Mouse (Mus musculus) 3T3-L1 (cell line): ENCODE measurements at regions not wholly inside any gene's neighbourhood (a gene's known extent, or its start where the extent isn't known, plus 50 kb on each side); places are given as distances from the start of the nearest gene placed in this dataset.

ENCODE experiments used
- DNase-seq: peaks from one replicate; pipeline ENCODE4 v3.0.0-alpha.2; 2015; ENCODE audit warnings: low read depth, low spot score

DNA sequence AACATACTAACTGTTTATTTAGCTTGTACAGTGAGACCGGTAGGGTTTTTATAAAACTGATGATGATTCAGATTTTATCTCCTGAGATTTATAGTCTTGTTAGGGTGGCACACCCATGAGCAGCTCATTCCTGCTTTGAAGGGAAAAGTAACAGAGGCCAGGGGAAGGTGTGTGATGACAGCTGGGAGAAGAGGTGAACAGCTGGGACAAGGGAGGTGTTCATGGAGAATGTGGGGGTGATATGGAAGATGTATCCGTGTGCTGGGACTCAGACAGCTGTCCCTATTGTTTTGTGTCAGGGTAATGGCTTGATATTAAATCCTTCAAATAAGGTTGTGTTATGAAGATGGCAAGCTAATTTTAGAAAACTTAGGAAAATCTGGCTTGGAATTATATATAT lies 2238.4 kb upstream of the Gm7489 start:
- DNase-seq, result peak; percentile 25

GRCm38 (mm10) chr15:51652497-51652896 lies 2232.2 kb upstream of the Gm7489 start:
- DNase-seq, result no peak

- DNase-seq, result no peak
Measured at GRCm38 (mm10) chr15:51657621-51658020, 2227.1 kb upstream of the Gm7489 start.

DNA sequence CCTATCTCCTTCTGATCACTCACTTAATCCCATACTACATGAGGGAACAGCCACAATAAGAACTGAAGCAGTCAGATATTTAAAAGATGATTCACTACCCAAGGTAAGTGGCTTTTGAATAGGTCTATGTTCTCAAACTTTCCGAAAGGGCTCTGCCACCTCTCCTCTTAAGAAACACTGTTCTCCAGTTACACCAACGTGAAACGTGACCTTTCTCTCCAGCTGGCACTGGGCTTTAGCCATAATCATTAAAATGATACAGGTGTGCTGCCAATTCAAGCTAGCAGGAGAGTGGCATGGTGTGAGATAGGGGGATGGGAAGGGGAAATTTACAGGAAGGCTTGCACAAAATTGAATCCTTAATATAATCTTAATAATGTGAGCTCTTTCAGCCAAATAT lies 2216.4 kb upstream of the Gm7489 start:
- no peak for DNase-seq

DNA sequence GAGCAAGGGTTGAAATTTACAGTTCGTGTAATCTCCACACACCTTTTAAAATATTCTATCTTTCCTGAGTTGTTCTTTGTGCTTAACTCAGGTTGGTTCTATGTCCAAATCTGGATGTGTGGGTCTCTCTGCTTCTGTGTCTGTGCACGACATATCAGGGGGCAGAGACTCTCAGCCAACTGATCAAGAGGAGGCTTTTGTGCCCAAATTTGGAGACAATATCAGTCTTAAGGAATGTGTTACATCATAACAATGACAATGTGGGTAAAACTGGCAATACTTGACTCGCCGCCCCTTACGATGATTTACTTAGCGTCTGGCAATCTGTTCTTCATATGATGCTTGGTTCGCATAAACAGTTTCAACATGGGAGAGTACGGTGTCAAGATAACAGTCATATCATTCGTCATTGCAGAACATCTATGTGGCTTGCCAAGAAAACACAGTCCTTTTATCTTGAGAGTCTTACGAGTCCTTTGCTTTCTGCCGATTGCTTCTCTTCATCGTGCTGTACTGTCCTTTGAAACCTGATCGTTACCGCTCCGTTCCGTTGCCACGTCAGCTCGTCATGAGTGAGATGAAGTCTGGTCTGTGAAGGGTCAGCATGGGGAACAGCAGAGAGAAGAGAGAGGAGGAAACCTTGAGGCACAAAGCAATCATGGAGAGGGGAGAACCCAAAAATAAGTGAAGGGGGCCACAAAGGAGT lies 2212.9 kb upstream of the Gm7489 start:
- no peak for DNase-seq

GRCm38 (mm10) chr15:51673483-51673882 lies 2211.2 kb upstream of the Gm7489 start:
- peak; percentile 10 for DNase-seq

DNA sequence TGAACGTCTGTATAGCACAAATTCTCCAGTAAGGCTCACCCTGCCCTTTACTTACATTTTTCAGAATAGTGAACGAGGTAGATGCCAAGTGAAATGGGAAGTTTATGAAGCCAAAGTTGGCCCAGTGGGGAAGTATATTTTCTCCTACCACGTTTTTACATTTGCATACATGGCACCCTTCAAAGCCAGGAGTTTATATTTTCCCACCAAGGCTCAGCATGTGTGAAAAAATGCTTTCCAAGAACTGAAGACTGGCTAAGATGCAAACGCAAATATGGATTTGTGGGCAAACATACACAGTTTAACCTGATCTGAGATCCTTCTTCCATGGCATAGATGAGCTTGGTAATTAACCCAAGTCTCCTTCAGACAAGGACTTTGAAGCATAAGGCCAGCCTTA lies 2209.4 kb upstream of the Gm7489 start:
- no peak for DNase-seq

DNA sequence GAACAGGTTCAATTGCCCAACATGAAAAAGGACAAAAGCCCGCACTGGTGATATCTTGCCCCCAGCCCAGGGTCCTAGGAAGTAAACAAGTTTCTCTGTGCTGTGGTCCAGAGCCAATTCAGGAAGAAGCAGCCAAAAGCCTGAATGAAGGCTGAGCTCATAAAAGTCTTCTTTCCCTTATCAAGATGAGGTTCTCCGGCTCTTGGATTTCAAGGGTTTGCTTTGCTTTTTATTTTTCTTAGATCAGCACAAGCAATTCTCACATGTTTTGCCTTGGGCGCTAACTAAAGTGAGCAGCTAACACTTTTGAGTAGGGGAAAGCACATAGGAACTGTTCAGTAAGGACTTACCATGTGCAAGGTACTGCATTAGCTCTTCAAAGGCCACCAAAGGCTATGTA lies 2208.0 kb upstream of the Gm7489 start:
- DNase-seq, result no peak

GRCm38 (mm10) chr15:51677266-51677665 lies 2207.4 kb upstream of the Gm7489 start:
- peak; percentile 16 for DNase-seq

DNA sequence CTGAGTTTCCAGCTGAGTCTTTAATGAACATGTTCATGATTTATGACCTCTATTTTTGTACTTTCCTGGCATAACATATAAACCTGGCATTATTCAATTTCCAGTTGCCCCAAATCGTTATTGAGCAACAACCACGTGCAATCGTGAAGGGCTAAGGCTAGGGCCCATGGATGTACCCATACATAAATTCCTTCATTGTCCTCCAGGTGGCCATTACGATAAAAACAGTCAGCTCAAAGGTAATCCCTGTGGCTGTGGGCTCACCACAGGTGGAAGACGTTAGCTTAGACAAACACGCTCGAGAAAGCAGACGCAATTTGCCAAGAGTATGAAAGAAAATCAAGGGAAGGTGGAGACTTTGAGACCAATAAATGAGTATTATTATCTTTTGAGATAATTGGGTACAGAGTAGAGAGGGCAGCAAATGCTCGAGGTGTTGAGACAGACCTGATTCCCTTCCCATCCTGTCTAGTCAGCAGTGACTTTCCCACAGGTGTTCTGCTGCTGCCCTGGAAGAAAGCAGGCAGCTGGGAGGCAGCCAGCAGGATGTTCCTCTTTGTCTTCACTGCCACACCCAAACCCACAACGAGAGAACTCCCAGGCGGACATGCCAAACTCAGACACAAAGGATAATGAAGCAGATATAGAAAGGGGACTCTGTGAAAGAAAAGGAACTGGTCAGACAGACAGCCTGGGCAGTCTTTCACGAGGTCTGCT lies 2205.4 kb upstream of the Gm7489 start:
- no peak for DNase-seq

DNA sequence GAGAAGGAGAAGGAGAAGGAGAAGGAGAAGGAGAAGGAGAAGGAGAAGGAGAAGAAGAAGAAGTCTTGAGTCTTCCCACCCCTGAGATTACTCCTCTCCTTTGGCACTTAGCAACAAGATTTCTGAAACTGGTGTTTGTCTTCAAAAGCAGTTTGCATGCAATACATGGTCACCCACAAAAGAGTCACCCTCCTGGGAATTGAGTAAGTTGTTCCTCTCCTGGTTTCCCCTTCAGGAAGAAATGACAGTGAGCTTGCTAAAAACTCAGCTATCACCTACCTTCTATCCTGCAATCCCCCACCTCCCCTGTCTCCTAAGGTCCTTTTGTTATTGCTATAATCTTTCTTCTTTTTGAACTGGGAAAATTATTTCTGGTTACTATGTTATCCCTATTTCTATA lies 2204.2 kb upstream of the Gm7489 start:
- no peak for DNase-seq

- DNase-seq, result no peak
Measured at GRCm38 (mm10) chr15:51681191-51681590, 2203.5 kb upstream of the Gm7489 start.

- peak; percentile 69 for DNase-seq
Measured at GRCm38 (mm10) chr15:51682331-51682730, 2202.4 kb upstream of the Gm7489 start.

DNA sequence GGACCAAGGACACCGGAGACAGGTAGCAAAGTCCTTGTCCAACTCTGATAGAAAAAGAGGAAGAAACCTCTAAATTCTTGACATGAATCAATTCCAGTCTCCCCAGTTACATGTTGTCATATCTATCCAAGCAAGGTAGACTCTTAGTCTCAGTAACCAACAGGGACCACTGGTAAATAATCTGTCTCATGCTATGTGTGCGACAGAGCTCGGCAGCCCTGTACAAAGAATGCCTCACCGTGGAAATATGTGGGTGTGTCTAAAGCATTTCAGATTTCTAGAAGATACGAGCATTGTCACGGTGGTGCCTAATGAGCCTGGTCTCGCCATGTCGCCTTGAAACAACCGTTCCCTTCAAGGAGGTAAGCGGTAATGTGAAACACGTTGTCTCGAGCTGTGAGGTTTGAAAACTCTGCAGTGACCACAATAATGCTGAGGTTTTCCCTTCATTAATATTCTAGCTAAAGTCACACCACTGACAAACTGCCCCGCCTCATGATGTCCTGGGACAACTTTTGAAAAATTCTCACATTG lies 2197.6 kb upstream of the Gm7489 start:
- no peak for DNase-seq

DNA sequence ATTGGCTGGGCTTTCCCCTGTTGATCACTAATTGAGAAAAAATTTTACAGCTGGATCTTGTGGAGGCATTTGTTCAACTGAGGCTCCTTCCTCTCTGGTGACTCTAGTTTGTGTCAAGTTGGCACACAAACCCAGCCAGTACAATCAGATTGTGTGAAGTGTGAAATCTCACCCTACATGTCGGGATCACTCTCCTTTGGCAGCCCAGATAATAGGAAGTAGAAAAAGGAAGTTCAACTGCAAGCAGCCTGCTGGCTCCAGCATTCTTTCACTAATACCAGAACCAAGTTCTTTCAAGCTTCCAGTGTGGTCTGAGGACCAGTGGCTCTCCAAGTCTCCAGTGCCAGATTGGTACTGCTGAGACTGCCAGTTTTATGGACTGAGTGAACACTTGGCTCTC lies 2195.2 kb upstream of the Gm7489 start:
- DNase-seq, result no peak

GRCm38 (mm10) chr15:51692671-51693070 lies 2192.0 kb upstream of the Gm7489 start:
- no peak for DNase-seq

GRCm38 (mm10) chr15:51696344-51697016 lies 2188.2 kb upstream of the Gm7489 start:
- DNase-seq, result peak; percentile 64

DNA sequence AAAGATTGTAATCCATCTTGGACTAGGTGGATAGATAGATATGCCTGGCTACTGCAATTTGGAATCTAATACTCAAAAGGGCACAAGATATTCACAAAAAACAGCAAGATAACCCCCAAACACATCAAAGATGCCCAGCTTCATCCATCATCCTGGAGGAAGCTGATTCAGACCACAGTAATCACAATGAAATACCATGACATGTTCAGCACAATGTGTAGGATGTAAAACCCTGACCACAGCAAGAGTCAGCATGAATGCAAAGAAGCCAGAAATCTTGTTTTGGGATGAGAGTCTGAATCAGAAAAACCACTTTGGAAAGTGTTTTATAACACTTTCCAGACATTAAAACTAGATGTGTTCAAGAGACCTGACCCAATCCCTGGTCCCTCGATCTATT lies 2180.5 kb upstream of the Gm7489 start:
- DNase-seq, result peak; percentile 60

DNA sequence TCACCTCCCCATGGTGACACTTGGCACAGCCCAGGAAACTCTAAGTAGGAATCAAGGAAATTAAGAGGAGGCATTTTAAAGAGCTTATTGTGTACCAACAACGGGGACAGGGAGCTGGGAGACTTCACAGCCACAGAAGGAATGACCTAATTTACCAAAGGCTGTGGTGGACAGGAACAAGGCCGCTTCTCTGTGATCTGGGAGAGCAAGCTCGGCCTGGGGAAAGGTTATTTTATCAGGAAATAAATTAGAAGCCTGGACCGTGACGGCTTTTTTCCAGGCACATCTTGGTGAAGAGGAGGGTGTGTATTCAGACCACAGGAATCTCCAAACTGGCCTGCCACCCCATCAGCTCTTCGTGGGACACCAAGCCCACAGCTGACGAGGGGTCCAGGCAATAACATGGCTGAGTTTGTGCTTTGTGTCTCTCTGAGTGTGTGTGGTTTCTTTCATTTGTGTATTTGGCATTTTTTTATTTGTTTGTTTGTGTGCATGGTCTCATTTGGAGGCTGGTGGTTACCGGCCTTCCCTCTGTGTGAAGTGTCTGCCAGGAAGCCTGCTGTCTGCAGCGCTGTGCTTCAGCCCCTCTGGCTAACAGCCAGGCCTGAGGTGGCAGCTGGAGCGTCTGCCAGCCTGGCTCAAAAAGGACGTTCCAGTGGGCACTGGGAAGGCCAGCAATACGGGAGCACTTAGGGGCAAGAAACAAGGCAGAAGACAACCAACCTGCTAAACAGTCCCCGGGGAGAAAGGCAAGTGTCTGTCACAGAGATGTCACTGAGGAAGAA lies 2174.6 kb upstream of the Gm7489 start:
- DNase-seq, result no peak

- DNase-seq, result no peak
Measured at GRCm38 (mm10) chr15:51720873-51721308, 2163.8 kb upstream of the Gm7489 start.

GRCm38 (mm10) chr15:51721363-51721762 lies 2163.3 kb upstream of the Gm7489 start:
- no peak for DNase-seq

GRCm38 (mm10) chr15:51724127-51724526 lies 2160.6 kb upstream of the Gm7489 start:
- no peak for DNase-seq
